Mouse (Mus musculus) lung, adult 18-20 months (tissue): ENCODE data around the gene Maz.

Experiments used
- DNase-seq, 2 experiments: peaks; one replicate each; pipeline ENCODE4 v3.0.0; 2022; ENCODE audit warnings: mixed read lengths in 2 of 2

Gene Maz

DNA sequence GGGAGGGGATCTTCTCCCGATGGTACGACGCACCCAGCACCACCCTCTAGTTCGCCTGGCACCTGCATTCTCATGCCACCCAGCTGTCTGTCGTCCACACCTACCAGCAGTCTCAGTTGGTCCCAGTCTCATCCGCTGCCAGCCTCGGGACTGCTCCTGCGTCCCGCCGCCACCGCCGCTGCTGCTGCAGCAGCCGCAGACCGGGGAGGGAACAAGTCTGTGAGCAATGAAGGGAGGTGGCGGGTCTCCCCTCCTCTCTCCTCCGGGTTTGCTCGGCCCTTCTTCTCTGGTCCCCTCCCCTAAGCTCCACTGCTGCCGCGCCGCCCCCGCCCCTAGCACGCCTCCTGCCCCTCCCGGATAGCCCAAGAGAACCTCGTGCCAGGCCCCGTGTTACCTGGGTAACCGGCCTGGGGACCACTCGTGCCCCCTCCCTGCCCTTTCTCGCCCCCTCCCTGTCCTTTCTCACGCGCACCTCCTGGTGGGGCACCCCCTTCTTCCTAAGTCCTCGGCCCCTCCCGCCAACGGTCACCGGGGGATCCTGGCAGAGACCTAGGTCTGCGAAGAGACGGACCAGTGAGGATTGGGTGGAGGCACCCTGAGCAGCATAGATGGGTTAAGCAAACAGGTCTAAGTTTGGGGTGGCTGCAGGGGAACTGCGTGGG is 5.8 kb downstream of the Maz start, which contains the start of the genes Gm42742 and Prrt2:
Gene Gm42742 (minus strand): TSS at position 197 of the 662 bp plus-strand sequence.
Gene Prrt2 (minus strand): TSS at position 311 of the 662 bp plus-strand sequence.
- DNase-seq = peak in 1 of 2 experiments; percentile 44

DNA sequence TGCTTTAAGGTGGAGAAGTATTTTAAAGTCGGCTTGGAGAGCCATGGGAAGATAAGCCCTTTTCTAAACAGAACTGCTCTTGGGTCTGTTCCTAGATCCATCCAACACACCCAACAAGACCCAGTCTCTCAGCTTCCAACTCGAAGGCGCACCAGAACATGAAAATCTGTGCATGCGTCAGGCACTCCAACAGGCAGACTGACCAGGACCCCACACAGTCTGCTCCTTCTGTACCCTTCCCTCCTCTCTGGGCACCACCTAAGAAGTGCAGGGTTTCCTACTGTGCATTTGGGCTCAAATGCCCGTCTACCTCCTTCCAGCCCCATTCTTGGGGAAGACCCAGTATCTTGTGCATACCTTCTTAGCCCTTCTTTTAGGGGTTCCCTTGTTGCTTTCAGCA is 6.3 kb downstream of the Maz start:
- no peak for DNase-seq

DNA sequence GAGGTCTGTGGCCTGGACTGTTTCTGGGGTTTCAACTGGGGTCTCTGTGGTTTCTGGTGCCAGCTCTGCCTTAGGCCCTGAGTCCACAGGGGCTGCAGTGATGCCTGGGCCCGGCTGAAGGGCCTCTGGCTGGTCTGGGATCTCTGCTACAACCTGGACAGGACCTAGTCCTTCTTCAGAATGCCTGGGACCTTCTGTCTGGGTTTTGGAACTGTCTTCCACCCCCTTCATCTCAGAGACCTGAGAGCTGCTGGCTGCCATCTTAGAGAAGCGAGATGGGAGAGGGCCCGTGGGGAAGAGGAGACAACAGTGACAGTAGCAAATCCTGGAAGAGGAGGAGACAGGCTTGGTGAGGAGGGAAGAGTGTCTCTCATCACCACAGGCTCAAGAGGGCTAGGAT is 6.8 kb downstream of the Maz start:
- DNase-seq = no peak

DNA sequence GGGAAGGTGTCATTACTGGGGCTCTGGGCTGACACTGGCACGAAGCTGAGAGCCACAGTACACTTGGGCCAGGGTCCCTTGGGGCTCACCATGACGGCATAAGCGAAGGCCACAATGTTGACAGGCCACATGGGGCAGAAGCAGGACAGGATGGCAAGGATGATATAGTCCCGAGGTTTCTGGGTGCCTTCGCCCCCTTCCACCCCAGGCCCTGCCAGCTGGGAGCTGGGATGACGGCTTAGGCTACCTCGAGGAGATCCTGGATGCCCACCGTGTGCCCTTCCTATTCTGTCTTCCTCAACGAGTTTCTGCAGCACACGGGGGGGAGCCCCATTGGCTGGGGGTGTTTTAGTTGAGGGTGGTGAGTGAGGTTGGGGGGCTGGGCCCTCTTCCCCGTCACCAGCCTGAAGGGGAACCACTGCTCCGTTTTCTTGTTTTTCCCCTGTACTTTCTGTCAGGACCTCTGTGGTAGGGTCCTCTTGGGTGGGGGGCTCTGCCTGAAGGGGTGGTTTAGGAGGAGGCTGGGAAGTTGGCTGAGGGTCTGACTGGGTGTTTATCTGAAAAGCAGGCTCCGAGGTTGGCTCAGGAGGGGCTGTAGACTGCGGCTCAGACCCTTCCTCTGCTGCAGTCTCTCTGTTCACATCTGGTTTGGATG is 7.4 kb downstream of the Maz start:
- DNase-seq = no peak

DNA sequence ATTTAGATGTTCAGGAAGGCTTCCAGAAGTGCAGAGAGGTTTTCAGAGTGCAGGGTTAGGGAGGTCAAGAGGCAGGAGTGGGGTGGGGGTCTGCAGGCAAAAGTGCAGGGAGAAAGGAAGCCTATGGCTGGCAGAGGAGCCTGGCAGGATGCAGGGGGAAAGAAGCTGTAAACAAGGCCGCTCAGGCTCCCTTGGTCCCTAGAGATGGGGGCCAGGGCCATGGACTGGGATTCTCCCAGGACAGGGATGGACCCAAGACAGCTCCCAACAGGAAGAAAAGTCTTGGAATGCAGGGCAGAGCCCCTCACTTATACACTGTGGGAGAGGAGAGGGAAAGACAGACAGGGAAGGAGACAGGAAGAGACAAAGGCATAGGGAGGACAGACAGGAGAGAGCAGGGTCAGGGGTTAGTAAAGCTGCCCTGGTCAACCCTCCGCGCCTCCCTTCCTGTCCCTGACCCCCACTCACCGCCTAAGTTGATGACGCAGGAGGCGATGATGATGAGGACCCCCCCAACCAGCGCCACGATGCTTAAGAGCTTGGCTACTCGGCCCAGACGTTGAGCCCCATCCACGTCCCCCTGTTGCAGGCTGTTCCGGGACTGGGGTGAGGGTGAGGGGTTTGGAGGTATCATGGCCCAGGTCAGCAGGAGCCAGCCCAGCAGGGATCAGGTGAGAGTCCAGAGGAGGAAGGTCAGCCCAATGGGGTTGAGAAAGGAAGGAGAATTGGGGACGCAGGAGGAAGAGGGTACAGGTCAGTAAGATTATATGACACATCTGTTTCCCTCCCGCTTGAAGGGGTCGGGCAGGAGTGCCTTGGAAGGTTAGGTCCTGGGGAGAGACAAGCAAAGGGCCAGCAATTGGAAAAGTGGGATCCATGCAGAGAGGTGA is 8.2 kb downstream of the Maz start:
- no peak for DNase-seq

DNA sequence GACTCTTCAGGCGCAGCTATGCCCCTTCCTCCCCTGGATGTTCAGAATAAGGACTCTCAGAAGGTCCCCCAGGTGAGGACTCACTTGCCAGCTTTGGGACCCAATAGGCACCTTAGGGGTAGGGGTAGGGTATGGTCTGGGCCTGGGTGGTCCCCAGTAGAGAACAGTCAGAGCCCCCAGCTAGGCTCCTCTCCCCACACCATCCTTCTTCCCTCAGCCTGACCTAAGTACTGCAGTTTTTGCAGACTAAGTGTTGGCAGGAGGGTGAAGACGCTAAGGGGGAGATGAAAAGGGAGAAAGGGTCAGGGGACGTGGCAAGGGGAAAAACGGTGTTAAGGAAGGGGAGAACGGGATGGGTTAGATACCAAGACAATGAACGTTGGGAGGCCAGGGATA is 8.9 kb downstream of the Maz start:
- DNase-seq = no peak

- peak; percentile 98 for DNase-seq
Measured at GRCm38 (mm10) chr7:127016971-127017949, 9.6 kb downstream of the Maz start, which contains the start of gene Pagr1a. Gene Pagr1a, minus strand, starts transcription at chr7:127017352.

DNA sequence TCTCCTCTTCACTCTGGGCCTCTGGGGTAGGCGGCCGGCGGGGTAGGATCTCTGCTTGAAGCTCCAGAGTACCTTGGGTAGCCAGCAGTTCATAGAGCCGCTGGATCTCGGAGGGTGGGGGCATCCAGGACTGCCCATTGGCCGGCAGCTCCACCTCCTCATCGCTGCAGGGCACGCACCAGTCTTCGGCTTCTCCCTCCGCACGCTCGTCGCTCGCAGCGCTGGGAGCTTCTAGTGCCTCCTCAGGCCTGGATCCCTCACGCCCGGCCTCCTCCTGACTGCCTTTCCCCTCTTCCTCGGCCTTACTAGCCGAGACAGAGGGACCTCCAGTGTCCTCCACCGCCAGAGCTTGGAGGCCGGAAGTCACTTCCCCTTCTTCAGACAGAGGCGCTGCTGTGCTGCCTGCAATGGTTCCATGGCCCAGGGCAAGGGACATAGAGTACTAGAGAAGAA is 10.3 kb downstream of the Maz start:
- DNase-seq = peak in 1 of 2 experiments; percentile 70

- no peak for DNase-seq
Measured at GRCm38 (mm10) chr7:127016481-127016485, 10.6 kb downstream of the Maz start, which contains the start of gene Pagr1b. Gene Pagr1b, minus strand, starts transcription at chr7:127016484.

GRCm38 (mm10) chr7:127016081-127016480 is 10.8 kb downstream of the Maz start:
- peak; percentile 54 to 59 for DNase-seq

DNA sequence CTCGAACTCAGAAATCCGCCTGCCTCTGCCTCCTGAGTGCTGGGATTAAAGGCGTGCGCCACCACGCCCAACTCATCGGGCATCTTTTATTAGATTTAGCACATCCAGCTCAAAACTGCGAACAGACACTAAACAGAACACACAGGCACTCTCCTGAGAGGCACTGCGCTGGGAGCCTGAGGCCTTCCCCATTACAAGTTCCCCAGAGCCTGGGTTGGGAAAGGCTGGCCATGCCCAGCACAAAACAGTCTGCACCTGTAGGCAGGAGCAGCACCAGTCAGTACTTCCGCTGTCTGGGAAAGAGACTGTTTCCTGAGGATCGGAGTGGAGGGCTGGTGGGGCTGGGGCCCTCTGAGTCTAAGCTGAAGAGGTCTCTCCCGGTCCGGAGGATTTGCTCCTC is 11.8 kb downstream of the Maz start:
- DNase-seq = no peak

DNA sequence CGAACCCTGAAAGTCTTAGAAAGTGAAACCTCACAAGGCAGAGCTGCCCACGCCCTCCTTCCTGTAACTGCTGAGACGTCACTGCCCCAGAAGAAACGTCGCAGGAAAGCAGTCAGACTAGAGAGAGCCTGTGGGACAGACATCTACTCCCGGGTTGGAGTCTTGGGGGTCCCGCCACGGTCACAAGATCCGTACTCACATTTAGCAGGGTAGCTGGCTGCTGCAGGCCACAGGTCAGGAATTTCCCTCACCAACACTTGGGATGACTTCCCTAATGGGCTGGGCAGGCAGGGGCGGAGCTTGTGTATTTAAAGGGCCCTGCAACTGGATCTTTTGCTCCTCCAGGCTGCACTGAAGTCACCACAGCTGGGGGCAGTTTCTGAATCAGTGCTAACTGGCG is 12.5 kb downstream of the Maz start, which contains the start of gene Mvp:
Gene Mvp (minus strand): TSS at position 302 of the 400 bp plus-strand sequence.
- peak; percentile 83 to 86 for DNase-seq

DNA sequence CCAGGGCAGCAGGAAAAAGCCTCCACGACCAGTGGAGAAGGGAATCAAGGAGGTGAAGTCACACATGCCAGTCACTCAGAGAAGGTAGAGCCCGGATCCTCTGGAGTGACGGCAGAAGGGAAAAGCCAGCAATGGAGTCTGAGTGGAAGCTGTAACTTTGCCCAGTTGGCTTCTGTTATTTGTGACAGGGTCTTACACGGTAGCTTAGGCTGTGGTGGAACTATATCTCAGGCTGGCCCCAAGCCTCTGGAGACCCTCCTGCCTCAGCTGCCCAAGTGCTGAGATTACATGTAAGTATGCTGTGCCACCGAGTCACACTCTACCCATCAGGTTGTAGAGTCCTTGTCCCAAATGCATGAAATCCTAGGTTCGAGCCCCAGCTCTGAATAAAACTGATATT is 13.5 kb downstream of the Maz start:
- DNase-seq = no peak

- no peak for DNase-seq
Measured at GRCm38 (mm10) chr7:127012845-127013244, 14.0 kb downstream of the Maz start.

GRCm38 (mm10) chr7:127012374-127012773 is 14.5 kb downstream of the Maz start:
- no peak for DNase-seq

DNA sequence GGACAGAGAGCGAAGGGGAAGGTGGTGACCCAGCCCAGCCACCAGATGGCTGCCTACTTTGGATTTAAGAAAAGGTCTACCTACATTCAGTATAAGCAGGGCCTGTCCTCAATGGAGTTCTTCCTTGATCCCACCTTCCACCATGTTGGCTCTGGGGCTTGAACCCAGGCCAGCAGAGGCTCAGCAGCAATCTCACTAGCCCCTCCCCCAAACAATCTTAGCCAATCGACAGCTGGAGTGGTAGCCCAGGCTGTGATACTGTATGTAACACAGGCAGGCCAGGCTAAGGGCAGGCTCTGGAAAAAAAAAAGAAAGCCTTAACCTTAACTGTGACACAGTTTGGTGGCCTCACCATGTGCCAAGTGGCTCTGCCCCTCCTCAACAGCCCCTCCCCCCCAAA is 15.1 kb downstream of the Maz start:
- DNase-seq = no peak

GRCm38 (mm10) chr7:127011051-127011450 is 15.8 kb downstream of the Maz start:
- DNase-seq = no peak

- DNase-seq = no peak
Measured at GRCm38 (mm10) chr7:127009307-127010085, 17.3 kb downstream of the Maz start.

- DNase-seq = peak; percentile 75 to 80
Measured at GRCm38 (mm10) chr7:127008239-127009019, 18.4 kb downstream of the Maz start.

DNA sequence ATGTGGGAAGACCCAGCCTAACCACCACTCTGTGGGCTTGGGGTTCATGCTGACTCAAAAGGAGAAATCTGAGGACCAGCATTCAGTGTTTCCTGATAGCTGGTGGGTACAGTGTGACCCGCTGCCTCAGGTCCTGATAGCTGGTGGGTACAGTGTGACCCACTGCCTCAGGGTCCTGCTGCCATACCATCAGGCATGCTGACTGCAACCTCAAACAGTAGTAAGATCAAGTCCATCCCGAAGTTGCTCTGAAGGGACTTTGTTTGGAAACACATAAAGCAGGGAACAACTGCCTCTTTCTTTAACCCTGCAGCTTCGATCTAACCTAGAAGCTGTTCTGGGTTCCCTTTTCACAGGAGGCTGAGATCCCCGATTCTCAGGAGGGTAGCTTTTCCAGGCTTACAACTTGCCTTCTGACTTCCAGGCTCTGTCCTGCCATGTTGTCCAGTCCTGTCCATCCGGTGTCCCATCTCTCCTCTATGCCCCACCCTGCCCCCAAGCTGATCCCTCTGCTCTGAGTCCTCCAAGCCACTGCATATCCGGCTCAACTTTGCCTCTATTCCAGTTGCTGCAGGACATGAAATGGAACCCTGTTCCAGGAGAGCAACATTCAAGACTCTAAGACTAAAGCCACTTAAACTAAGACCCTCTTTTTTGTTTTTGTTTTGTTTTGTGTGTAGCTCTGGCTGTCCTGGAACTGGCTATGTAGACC is 19.4 kb downstream of the Maz start:
- DNase-seq = no peak
